Mouse (Mus musculus): ENCODE measurements at regions not wholly inside any gene's neighbourhood (a gene's known extent, or its start where the extent isn't known, plus 50 kb on each side); places are given as distances from the start of the nearest gene placed in this dataset.

DNA sequence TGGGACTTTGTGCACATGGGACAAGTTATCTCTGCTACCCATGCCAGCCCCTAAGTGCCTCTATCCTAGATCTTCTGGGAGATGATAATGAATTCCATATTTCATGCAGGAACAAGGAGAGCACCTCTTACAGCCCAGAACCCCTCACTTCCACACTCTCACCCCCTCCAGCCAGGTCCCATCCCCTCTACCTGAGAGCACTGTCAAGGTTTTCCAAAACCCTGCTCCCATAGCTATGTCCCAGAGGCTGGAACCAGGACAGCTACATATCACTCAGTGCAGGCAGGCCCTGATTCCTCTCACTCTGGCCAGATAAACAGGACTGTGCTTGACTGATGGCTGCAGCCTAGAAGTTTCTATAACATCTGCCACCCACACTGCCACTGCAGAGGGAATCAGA is 125.3 kb upstream of the Irx4 start:
- no peak for DNase-seq (ENCODE audit: low spot score in 2 of 2)

DNA sequence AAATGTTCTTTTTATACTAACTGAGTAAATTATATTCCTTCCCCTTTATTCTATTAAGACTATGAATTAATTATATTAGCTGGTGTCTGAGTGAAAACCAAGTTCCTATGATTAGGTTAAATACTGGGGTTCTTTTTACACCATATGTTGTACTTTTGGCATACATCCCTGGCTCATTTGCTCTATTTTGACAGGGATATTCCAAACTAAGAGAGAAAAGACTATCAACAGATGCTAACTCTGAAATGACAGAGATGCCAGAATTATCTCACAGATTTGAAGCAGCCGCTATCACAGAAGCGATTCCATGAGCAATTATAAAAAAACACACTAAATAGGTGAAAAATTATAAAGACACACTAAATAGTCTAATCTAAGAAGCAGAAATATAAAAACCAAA is 119.0 kb upstream of the Irx4 start:
- DNase-seq (ENCODE audit: low spot score in 2 of 2): no peak

DNA sequence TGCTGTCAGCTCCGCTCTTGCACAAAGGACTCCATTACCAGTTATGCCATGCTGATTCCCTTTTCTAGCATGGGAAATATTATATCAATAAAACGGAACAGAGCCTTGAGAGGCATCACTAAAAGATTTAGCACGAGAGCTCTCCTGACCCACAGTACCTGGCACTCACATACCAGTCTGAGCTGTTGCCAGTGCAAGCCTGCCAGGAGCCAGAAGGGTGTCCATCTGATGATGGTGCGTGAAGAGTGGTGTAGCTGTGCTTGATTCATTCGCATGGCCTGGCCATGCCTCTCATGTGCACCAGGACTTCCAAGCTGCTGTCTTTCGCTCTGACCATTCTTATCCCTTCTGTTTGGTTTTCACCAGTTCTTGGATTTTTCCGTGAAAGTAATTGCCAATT is 102.3 kb upstream of the Irx4 start:
- DNase-seq (ENCODE audit: low spot score in 2 of 2): no peak

DNA sequence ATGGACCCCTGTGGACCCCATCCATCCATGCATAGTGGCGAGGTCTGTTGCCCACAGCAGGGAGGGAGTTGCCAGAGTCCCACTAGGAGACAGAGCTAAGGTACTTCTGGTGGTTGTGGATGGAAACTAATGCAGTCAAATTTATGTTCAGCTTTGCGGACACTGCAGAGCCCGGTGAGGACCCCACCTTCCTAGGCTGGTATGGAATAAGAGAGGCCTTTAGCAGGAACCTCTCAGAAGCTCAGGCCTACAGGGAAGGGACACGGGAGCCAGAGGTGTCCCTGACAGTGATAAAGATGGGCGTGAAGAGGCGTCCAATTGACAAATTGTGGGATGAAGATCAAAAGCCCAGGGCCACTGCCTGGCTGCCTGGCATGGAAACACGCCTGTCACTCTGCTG is 100.8 kb upstream of the Irx4 start:
- DNase-seq (ENCODE audit: low spot score in 2 of 2): no peak

DNA sequence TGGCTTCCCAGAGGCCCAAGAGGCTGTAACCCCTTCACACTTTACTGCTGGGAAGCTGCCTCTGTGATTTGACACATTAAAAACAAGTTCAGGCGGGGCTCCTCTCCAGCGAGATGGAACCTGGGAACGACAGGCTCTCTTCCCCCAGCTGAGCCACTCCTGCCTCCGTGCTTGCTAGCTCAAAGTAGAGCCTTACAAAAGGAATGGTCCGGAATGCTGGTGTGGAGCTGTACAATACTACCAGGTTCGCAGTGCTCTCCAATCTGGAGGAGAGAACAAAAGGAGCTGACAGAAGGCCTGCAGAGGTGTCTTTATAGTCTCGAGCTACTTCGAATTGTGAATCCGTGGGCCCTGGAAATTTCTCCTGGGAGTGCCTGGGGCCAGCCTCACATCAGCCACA is 100.4 kb upstream of the Irx4 start:
- DNase-seq (ENCODE audit: low spot score in 2 of 2): no peak

DNA sequence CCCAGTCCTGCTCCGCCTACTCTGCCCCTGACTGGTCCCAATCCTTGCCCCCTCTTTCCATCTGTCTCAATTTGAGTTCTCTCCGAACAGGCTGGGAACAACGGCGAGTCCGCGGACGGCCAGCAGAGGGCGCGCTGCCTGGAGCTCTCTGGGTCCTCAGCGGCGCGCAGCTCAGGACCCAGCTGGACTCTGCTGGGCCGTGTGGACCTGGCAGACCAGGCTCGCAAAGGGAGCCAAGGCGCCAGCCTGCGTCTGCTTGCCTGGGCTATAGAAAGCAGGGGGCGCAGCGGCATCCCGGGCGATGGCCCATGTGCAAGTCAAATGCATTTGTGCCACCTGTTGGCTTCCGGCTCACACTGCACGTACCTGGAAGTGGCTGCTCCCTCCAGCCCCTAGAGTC is 100.0 kb upstream of the Irx4 start:
- peak; percentile 78 to 80 for DNase-seq (ENCODE audit: low spot score in 2 of 2)

DNA sequence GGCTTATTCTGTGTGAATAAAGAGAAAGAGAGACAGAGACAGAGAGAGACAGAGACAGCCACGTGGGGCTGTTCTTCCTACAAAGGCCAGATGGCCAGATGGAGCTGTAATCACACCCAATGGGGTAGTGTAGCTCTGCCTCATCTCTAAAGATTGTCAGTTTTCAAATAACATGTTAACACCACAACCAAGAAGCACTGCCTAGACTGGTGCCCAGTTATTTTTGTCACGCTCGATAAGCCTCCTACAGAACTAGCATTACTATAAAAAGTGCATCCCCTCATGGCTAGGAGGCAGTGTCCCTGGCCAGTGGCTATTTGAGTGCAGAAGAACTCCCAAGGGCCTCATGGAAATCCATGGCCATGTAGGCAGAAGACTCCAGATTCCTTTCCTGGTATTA is 90.0 kb upstream of the Irx4 start:
- DNase-seq (ENCODE audit: low spot score in 2 of 2): no peak

DNA sequence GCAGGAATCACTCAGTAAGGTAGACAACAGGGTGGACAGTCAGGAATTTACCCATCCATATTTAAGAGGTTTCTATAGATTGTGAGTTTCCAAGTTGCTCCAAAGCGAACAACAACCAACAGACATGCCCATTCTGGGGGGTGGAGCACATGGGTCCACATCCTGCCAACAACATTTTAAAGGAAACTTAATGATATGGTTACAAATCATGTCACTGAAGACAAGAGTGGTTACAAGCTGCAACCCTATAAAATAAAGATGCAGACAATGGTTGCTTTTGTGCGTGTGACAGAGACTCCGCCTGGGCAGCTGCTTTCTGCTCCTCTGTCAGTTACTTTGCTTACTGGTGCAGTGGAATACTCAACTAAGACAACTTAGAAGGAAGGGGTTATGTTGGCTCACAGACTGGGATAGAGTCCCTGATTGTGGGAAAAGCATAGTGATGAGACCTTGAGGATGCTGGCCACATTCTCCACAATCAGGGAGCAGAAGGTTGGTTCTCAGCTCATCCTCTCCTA is 52.3 kb upstream of the Irx4 start:
- DNase-seq (ENCODE audit: low spot score in 2 of 2): no peak

All from gastrocnemius, postnatal 4 days (tissue).